Mouse (Mus musculus): Measurements from ENCODE around the gene Rai1.

DNA sequence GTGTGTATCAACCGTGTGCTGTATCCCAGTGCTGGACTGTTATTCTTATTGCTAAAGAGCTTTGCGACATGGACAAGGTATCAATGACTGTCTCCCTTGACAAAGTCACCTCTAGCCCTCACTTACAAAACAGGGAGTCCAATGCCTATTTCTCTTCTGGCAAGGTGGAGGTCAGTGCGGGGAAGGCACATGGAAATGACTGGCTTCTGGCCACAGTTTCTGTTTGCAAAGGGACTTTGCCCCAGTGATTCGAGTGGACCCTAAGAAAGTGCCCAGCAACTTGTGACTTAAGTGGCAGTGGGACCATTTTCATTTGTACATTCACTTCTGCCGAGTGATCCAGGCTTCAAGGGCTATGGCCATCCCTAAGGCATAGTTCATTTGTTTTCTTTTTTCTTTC is 5.6 kb downstream of the Rai1 start:
- TF ChIP-seq POLR2A (IDR thresholded peaks at IDR 0.05; ENCODE audit: insufficient read depth, low read depth, low read length) (no peak), CTCF (IDR thresholded peaks at IDR 0.05; ENCODE audit: insufficient read depth, low read depth, low read length) (no peak)
